Mouse (Mus musculus) G1E (cell line): Measurements from ENCODE around the gene Ppp2r5a. TPM values are rescaled to one million over a fixed set of nuclear protein-coding genes. Genes with fewer than 3 reads are reported as not detected.

ENCODE experiments used
- ATAC-seq: 2 replicates; pipeline ENCODE4 v1.8.0; 2016; ENCODE audit warnings: mild to moderate bottlenecking; ENCODE audit not compliant: insufficient number of reproducible peaks, poor library complexity, low FRiP score, severe bottlenecking; ENCODE audit errors: extremely low read depth
- DNase-seq: peaks from one replicate; pipeline ENCODE4 v3.0.0; 2012; ENCODE audit warnings: low spot score
- H3K27me3 ChIP-seq: 2 replicates; pipeline ENCODE4 v1.6.1; 2012; ENCODE audit warnings: mild to moderate bottlenecking, low read length, inconsistent platforms; ENCODE audit not compliant: insufficient read depth
- H3K36me3 ChIP-seq: replicated peaks from 2 replicates; pipeline ENCODE3; 2012; ENCODE audit warnings: mild to moderate bottlenecking, inconsistent platforms
- H3K4me1 ChIP-seq: 2 replicates; pipeline ENCODE4 v1.6.1; 2012; ENCODE audit warnings: low read depth, low read length, inconsistent platforms, mixed read lengths; ENCODE audit not compliant: insufficient read depth
- H3K4me3 ChIP-seq: 2 replicates; pipeline ENCODE4 v1.5.1; 2012; ENCODE audit warnings: low read depth, mild to moderate bottlenecking, inconsistent platforms, low read length, moderate library complexity, mixed read lengths
- H3K9me3 ChIP-seq: replicated peaks from 2 replicates; pipeline ENCODE4 v1.6.1; 2012; ENCODE audit warnings: inconsistent platforms
- CTCF ChIP-seq: IDR thresholded peaks from 2 replicates; pipeline ENCODE4 v1.5.1; 2012; ENCODE audit warnings: low read depth, low read length, inconsistent platforms, mixed read lengths
- GATA1 ChIP-seq: IDR thresholded peaks from 2 replicates; pipeline ENCODE4 v1.6.1; 2012; ENCODE audit warnings: borderline replicate concordance, low read length, inconsistent platforms, mixed read lengths
- GATA2 ChIP-seq: IDR thresholded peaks from 2 replicates; pipeline ENCODE4 v1.6.1; 2012; ENCODE audit warnings: low read depth, low read length, inconsistent platforms, borderline replicate concordance
- POLR2AphosphoS5 ChIP-seq: IDR thresholded peaks from 2 replicates; pipeline ENCODE4 v1.6.1; 2012; ENCODE audit warnings: low read depth, low read length, inconsistent platforms; ENCODE audit not compliant: insufficient replicate concordance
- TAL1 ChIP-seq: conservative IDR thresholded peaks from 2 replicates; pipeline ENCODE4 v1.6.1; 2012; ENCODE audit warnings: low read depth, low read length, inconsistent platforms, mixed read lengths
- polyA plus RNA-seq: library from polyadenylated mRNA; stranded (reverse); fragments of >175 nt; gene quantifications from 2 replicates; pipeline ENCODE4 v1.2.3, GENCODE M21; 2012
- total RNA-seq, 2 experiments: library from RNA; stranded (forward) in 1 of 2; stranded (reverse) in 1 of 2; fragments of 200-1000 nt in 1 of 2; fragments of >200 nt in 1 of 2; fragmentation: Nextera tagmentation in 1 of 2; gene quantifications; 2 replicates each; pipeline ENCODE4 v1.2.3; 2014 to 2017

The Ppp2r5a gene
- total and polyA plus RNA-seq, 3 experiments, result 45.1 to 133 (median 133) TPM

DNA sequence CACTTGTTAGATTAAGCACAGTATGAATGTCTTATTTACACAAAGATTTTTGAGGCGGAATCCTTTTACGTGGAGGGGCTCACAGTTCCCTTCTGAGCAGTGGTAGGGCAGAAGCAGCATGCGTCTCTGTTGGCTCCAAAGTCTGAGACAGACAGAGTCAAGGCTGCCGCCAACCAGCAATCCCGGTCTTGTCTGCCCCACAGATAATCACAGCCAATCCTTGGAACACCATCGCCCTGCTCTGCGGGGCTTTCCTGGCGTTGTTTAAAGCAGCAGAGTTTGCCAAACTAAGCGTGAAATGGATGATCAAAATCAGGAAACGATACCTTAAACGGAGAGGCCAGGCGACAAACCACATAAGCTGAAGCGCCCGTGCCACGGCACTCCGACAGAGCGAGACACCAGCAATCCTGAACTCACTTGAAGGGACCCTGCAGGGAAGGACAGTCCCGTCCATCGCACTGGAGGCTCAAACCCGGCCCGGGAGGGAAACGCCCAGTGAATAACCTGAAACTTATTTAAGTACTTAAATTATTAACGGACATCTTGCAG lies 53.5 kb downstream of the Ppp2r5a start:
- Histone ChIP-seq H3K4me3 (no peak overlapping the region), H3K4me1 (no peaks in the 10 kb centered on the region; the same call in 1 of the 2 replicates), H3K9me3 (peaks cover 3% of the 10 kb centered on the region), H3K36me3 (peaks cover 90% of the 10 kb centered on the region), H3K27me3 (no peaks in the 10 kb centered on the region)
- no peak for ATAC-seq
- no peak for TF ChIP-seq GATA2
- TF ChIP-seq TAL1, result no peak
- TF ChIP-seq POLR2AphosphoS5, result no peak
- TF ChIP-seq CTCF, result no peak
- no peak for TF ChIP-seq GATA1
- no peak for DNase-seq

- no peak for TF ChIP-seq POLR2AphosphoS5
- no peak for TF ChIP-seq TAL1
- no peak for TF ChIP-seq GATA1
- no peak for TF ChIP-seq CTCF
- no peak for TF ChIP-seq GATA2
- no peaks in the 10 kb centered on the region for H3K27me3 ChIP-seq
- peaks cover 3% of the 10 kb centered on the region for H3K9me3 ChIP-seq
- no peak overlapping the region for H3K4me3 ChIP-seq
- ATAC-seq, result no peak
- no peak for DNase-seq
- H3K36me3 ChIP-seq, result peaks cover 88% of the 10 kb centered on the region
- no peaks in the 10 kb centered on the region; the same call in 1 of the 2 replicates for H3K4me1 ChIP-seq
Measured at GRCm38 (mm10) chr1:191348996-191349395, 54.1 kb downstream of the Ppp2r5a start.

GRCm38 (mm10) chr1:191348592-191348991 lies 54.5 kb downstream of the Ppp2r5a start:
- TF ChIP-seq TAL1 (no peak), GATA2 (no peak), GATA1 (no peak), POLR2AphosphoS5 (no peak), CTCF (no peak)
- ATAC-seq (no peak), DNase-seq (no peak)
- H3K27me3 ChIP-seq, result no peaks in the 10 kb centered on the region
- H3K4me1 ChIP-seq, result no peaks in the 10 kb centered on the region
- H3K4me3 ChIP-seq, result no peak overlapping the region
- H3K9me3 ChIP-seq, result peaks cover 3% of the 10 kb centered on the region
- peaks cover 88% of the 10 kb centered on the region for H3K36me3 ChIP-seq

DNA sequence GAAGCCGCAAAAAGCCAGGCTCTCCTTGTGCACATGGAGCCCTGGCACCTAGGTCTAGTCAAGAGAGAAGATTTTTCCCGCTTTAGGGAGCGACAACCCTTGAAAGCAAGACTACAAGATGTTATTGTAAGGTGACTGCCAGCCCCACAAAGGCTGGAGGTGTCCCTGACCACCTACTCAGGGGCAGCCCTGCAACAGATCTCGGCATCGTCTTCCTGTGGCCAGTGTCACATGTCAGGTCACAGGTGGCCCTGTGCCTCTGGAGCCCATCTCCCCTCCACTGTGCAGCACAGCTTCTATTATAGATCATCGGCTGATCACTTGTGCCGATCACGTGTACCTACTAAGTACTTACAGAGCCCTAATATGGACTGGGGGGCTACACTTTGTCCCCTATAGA lies 55.5 kb downstream of the Ppp2r5a start:
- H3K4me1 ChIP-seq, result no peaks in the 10 kb centered on the region
- H3K36me3 ChIP-seq, result peaks cover 90% of the 10 kb centered on the region
- DNase-seq (no peak), ATAC-seq (no peak)
- TF ChIP-seq GATA1, result no peak
- no peak for TF ChIP-seq TAL1
- TF ChIP-seq CTCF, result no peak
- TF ChIP-seq GATA2, result no peak
- TF ChIP-seq POLR2AphosphoS5, result no peak
- no peaks in the 10 kb centered on the region for H3K27me3 ChIP-seq
- H3K4me3 ChIP-seq, result no peak overlapping the region
- H3K9me3 ChIP-seq, result peaks cover 3% of the 10 kb centered on the region

GRCm38 (mm10) chr1:191340530-191340929 lies 62.5 kb downstream of the Ppp2r5a start:
- no peak for TF ChIP-seq GATA1
- TF ChIP-seq TAL1, result no peak
- no peak for TF ChIP-seq GATA2
- no peak for TF ChIP-seq POLR2AphosphoS5
- TF ChIP-seq CTCF, result no peak
- Histone ChIP-seq H3K27me3 (no peaks in the 10 kb centered on the region), H3K4me1 (peaks cover 4% of the 10 kb centered on the region; the same call in 1 of the 2 replicates), H3K36me3 (peaks cover 95% of the 10 kb centered on the region), H3K4me3 (no peak overlapping the region), H3K9me3 (no peaks in the 10 kb centered on the region)
- no peak for ATAC-seq
- DNase-seq, result no peak

DNA sequence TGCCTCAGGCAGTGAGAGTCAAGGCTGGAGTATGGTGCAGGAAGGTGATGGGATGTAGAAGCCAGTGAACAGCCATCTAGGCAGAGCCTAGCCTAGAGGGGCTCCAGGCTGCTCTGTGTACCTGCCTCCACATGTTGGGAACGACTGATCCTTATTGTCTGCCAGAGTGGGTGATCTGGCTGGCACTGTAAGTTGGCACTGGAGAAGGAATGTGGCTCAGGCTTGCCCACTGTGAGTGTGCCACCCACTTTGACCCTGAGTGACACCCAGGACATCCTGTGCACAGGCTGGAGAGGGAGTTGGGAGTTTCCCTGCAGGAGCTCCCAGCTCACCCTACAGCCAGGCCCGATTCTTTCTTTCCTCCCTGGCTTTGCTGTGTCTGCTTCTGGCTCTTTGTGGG lies 63.2 kb downstream of the Ppp2r5a start:
- H3K4me3 ChIP-seq, result no peak overlapping the region
- DNase-seq (no peak), ATAC-seq (no peak)
- no peaks in the 10 kb centered on the region for H3K27me3 ChIP-seq
- H3K36me3 ChIP-seq, result peaks cover 90% of the 10 kb centered on the region
- no peaks in the 10 kb centered on the region for H3K9me3 ChIP-seq
- TF ChIP-seq POLR2AphosphoS5 (no peak), GATA2 (no peak), GATA1 (no peak), TAL1 (no peak), CTCF (no peak)
- H3K4me1 ChIP-seq, result peaks cover 4% of the 10 kb centered on the region; the same call in 1 of the 2 replicates
